Mouse (Mus musculus) G1E (cell line): ENCODE results near the gene Mpig6b. TPM values are rescaled to one million over a fixed set of nuclear protein-coding genes. Genes with fewer than 3 reads are reported as not detected.

Source experiments
- ATAC-seq: 2 replicates; pipeline ENCODE4 v1.8.0; 2016; ENCODE audit warnings: mild to moderate bottlenecking; ENCODE audit not compliant: insufficient number of reproducible peaks, poor library complexity, low FRiP score, severe bottlenecking; ENCODE audit errors: extremely low read depth
- DNase-seq: peaks from one replicate; pipeline ENCODE4 v3.0.0; 2012; ENCODE audit warnings: low spot score
- H3K27me3 ChIP-seq: 2 replicates; pipeline ENCODE4 v1.6.1; 2012; ENCODE audit warnings: mild to moderate bottlenecking, low read length, inconsistent platforms; ENCODE audit not compliant: insufficient read depth
- H3K36me3 ChIP-seq: replicated peaks from 2 replicates; pipeline ENCODE3; 2012; ENCODE audit warnings: mild to moderate bottlenecking, inconsistent platforms
- H3K4me1 ChIP-seq: 2 replicates; pipeline ENCODE4 v1.6.1; 2012; ENCODE audit warnings: low read depth, low read length, inconsistent platforms, mixed read lengths; ENCODE audit not compliant: insufficient read depth
- H3K4me3 ChIP-seq: 2 replicates; pipeline ENCODE4 v1.5.1; 2012; ENCODE audit warnings: low read depth, mild to moderate bottlenecking, inconsistent platforms, low read length, moderate library complexity, mixed read lengths
- H3K9me3 ChIP-seq: replicated peaks from 2 replicates; pipeline ENCODE4 v1.6.1; 2012; ENCODE audit warnings: inconsistent platforms
- CTCF ChIP-seq: IDR thresholded peaks from 2 replicates; pipeline ENCODE4 v1.5.1; 2012; ENCODE audit warnings: low read depth, low read length, inconsistent platforms, mixed read lengths
- GATA1 ChIP-seq: IDR thresholded peaks from 2 replicates; pipeline ENCODE4 v1.6.1; 2012; ENCODE audit warnings: borderline replicate concordance, low read length, inconsistent platforms, mixed read lengths
- GATA2 ChIP-seq: IDR thresholded peaks from 2 replicates; pipeline ENCODE4 v1.6.1; 2012; ENCODE audit warnings: low read depth, low read length, inconsistent platforms, borderline replicate concordance
- POLR2AphosphoS5 ChIP-seq: IDR thresholded peaks from 2 replicates; pipeline ENCODE4 v1.6.1; 2012; ENCODE audit warnings: low read depth, low read length, inconsistent platforms; ENCODE audit not compliant: insufficient replicate concordance
- TAL1 ChIP-seq: conservative IDR thresholded peaks from 2 replicates; pipeline ENCODE4 v1.6.1; 2012; ENCODE audit warnings: low read depth, low read length, inconsistent platforms, mixed read lengths
- polyA plus RNA-seq: library from polyadenylated mRNA; stranded (reverse); fragments of >175 nt; gene quantifications from 2 replicates; pipeline ENCODE4 v1.2.3, GENCODE M21; 2012
- total RNA-seq, 2 experiments: library from RNA; stranded (forward) in 1 of 2; stranded (reverse) in 1 of 2; fragments of 200-1000 nt in 1 of 2; fragments of >200 nt in 1 of 2; fragmentation: Nextera tagmentation in 1 of 2; gene quantifications; 2 replicates each; pipeline ENCODE4 v1.2.3; 2014 to 2017

Gene Mpig6b
- total and polyA plus RNA-seq, 3 experiments: not detected

DNA sequence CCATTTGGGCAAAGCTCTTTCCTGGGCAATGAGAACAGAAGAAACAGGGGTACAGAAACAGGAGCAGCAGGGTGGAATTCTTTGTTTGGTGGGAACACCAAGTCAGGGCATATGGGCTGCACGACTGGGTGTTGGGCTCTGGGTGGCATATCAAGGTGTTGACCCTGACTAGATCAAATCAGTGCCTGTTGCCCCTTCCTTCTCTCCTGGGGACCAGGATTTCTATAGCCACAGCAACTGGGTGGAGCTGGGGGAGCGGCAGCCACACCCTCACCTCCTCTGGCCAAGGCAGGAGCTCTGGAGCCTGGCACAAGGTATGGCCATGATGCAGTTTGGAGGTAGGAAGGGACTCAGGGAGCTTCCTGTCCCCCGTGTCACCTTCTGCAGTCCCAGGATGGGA, 47.8 kb downstream of the Mpig6b start:
- ATAC-seq (no peak), DNase-seq (no peak)
- Histone ChIP-seq H3K9me3 (no peaks in the 10 kb centered on the region), H3K4me1 (peaks cover 94% of the 10 kb centered on the region), H3K36me3 (peaks cover 70% of the 10 kb centered on the region), H3K27me3 (no peaks in the 10 kb centered on the region; the same call in 1 of the 2 replicates), H3K4me3 (no peak overlapping the region)
- TF ChIP-seq POLR2AphosphoS5 (no peak), GATA2 (no peak), GATA1 (no peak), TAL1 (no peak), CTCF (no peak)

DNA sequence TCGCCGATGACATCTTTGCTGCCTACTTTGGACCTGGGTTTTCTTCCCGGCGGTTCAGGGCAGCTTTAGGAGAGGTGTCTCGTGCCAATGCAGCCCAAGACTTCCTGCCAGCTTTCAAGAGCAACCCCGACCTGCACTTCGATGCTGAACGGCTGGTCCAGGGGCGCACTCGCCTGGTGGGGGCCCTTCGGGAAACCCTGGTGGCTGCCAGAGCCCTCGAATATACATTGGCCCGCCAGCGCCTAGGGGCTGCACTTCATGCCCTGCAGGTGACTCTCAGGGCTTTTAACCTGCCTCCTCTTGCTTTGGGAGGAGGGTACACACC, 48.3 kb downstream of the Mpig6b start:
- H3K4me1 ChIP-seq: peaks cover 94% of the 10 kb centered on the region
- H3K4me3 ChIP-seq: no peak overlapping the region
- ATAC-seq (no peak), DNase-seq (no peak)
- no peaks in the 10 kb centered on the region for H3K9me3 ChIP-seq
- H3K27me3 ChIP-seq: no peaks in the 10 kb centered on the region; the same call in 1 of the 2 replicates
- peaks cover 72% of the 10 kb centered on the region for H3K36me3 ChIP-seq
- no peak for TF ChIP-seq GATA1
- TF ChIP-seq POLR2AphosphoS5: 0 out of 2 replicates have a peak, but pooled peaks have one; percentile 1

DNA sequence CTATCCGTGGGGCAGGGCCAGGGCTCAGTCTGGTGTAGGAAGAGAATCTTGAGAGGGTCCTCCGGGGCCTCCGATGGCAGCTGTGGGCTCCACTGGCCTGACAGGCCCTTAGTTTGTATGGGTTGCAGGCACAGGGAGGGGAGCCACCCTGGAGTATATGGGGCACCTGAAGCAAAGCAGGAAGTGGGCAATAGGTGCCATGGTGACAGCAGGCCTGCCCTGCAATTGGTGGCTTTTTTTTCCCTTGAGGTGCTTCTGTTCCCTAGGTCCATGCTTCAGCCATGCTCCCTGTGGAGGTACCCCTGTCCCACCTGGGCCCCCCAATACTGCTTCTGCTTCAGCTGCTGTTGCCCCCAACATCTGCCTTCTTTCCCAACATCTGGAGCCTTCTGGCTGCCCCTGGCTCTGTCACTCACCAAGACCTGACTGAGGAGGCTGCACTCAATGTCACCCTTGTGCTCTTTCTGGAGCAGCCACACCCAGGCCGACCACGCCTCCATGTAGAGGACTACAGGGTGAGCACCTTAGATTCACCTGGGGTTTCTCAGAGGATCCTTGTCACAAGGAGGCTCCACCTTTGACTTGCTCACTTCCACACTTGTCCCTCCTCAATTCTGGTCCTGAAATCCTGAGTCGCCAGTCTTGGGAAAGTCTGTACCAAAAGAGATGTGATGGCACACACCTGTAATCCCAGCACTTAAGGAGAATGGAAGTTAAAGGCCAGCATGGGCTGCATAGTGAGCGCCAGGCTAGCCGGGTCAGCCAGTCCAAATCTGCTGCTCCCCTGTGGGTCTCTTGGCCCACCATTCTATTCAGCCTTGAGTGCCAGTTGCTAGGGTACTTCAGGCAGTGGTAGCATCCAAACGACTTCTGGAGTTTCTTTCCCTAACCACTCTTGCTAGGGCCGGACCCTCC, 48.9 kb downstream of the Mpig6b start:
- Histone ChIP-seq H3K36me3 (peaks cover 77% of the 10 kb centered on the region), H3K4me3 (peak overlapping the region; percentile 14; the same call in 1 of the 2 replicates), H3K9me3 (no peaks in the 10 kb centered on the region), H3K4me1 (peaks cover 94% of the 10 kb centered on the region), H3K27me3 (no peaks in the 10 kb centered on the region; the same call in 1 of the 2 replicates)
- no peak for ATAC-seq
- no peak for DNase-seq
- TF ChIP-seq GATA1 (no peak), POLR2AphosphoS5 (peak; percentile 20; the same call in 1 of the 2 replicates)

DNA sequence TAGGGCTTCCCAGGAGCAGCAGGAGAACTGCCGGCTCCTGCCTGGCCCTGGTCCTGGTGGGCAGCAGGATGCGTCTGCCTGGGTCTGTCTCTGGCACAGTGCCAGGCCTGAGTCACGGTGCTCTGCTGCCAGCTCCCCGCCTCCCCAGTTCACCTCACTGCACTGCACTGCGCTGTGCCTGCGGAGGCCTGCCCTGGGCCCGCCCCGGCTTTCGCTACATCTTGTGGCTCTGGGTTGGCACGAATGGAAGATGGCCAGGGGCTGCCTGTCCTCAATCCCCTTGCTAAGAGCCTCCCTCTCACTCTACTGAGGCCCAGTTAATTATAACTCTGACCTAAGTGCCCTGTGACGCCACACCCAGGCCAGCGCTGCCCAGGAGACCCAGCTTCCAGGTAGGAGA, 49.6 kb downstream of the Mpig6b start, which contains the start of gene Vwa7:
Gene Vwa7, plus strand, starts transcription at position 204 of the 400 bp plus-strand sequence.
- Histone ChIP-seq H3K27me3 (no peaks in the 10 kb centered on the region; the same call in 1 of the 2 replicates), H3K36me3 (peaks cover 84% of the 10 kb centered on the region), H3K4me3 (peak within 1 kb of the TSS; percentile 49; the same call in 1 of the 2 replicates), H3K4me1 (peaks cover 94% of the 10 kb centered on the region), H3K9me3 (no peaks in the 10 kb centered on the region)
- DNase-seq (peak; percentile 28), ATAC-seq (no peak)
- TF ChIP-seq TAL1: no peak
- no peak for TF ChIP-seq GATA2
- TF ChIP-seq POLR2AphosphoS5: no peak
- no peak for TF ChIP-seq CTCF
- TF ChIP-seq GATA1: no peak

DNA sequence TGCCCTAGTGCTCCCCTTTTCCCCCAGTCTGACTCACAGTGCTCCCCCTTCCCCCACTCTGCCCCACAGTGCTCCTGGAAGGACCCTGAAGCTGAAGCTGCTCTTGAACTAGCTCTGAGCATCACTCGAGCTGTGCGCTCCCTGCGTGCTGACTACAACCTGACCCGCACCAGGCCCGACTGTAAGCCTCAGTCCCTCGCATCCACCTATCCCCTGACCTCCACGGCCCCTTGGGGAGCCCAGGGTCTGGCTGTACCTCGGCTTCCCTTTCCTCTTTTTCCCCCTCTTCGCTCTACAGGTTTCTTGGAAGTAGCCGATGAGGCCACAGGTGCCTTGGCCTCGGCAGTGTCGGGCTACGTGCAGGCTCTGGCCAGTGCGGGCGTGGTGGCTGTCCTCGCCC, 50.7 kb downstream of the Mpig6b start:
- no peak for TF ChIP-seq TAL1
- no peak for TF ChIP-seq CTCF
- TF ChIP-seq GATA1: no peak
- no peak for TF ChIP-seq GATA2
- no peak for TF ChIP-seq POLR2AphosphoS5
- DNase-seq (no peak), ATAC-seq (no peak)
- H3K9me3 ChIP-seq: no peaks in the 10 kb centered on the region
- H3K36me3 ChIP-seq: peaks cover 94% of the 10 kb centered on the region
- H3K27me3 ChIP-seq: no peaks in the 10 kb centered on the region; the same call in 1 of the 2 replicates
- peaks cover 94% of the 10 kb centered on the region for H3K4me1 ChIP-seq
- peak overlapping the region; percentile 49; the same call in 1 of the 2 replicates for H3K4me3 ChIP-seq

DNA sequence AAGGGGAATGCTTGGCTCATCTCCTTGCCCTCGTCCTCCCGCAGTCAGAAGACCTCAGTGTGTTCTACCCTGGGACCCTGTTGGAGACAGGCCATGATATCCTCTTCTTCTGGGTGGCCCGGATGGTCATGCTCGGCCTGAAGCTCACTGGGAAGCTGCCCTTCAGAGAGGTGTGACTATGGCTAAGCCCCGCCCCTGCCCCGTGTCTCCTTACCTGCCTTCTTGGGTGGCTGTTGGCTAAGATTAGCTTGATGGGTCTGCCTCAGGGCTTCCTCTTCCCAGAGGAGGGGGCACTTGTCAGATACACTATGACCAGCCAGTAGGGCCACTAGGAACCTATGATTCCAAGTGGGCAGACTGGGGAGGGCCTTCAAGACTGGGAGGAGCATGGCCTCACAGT, 52.8 kb downstream of the Mpig6b start:
- Histone ChIP-seq H3K27me3 (no peaks in the 10 kb centered on the region; the same call in 1 of the 2 replicates), H3K36me3 (peaks cover 98% of the 10 kb centered on the region), H3K9me3 (no peaks in the 10 kb centered on the region), H3K4me3 (no peak overlapping the region), H3K4me1 (peaks cover 89% of the 10 kb centered on the region)
- DNase-seq (no peak), ATAC-seq (no peak)
- no peak for TF ChIP-seq POLR2AphosphoS5
- TF ChIP-seq TAL1: no peak
- no peak for TF ChIP-seq CTCF
- no peak for TF ChIP-seq GATA2

Other genes starting within 250 kb of the Mpig6b start
Only the 20 nearest of the 45 such genes appear.
- gene Hspa1l, start 93.5 kb downstream of the Mpig6b start, total RNA-seq (2014; fragmentation: Nextera tagmentation): not detected in 2 replicates
- 0.05 and 0.12 TPM in 2 replicates for gene Hspa1l, start 93.5 kb downstream of the Mpig6b start, total RNA-seq (2017)
- gene Hspa1l, start 93.5 kb downstream of the Mpig6b start, polyA plus RNA-seq: not detected in 2 replicates
- gene Lsm2, start 84.3 kb downstream of the Mpig6b start, total RNA-seq (2014; fragmentation: Nextera tagmentation): 195 and 218 TPM in 2 replicates
- gene Lsm2, start 84.3 kb downstream of the Mpig6b start, total RNA-seq (2017): 65.8 and 71.9 TPM in 2 replicates
- gene Lsm2, start 84.3 kb downstream of the Mpig6b start, polyA plus RNA-seq: 239 and 263 TPM in 2 replicates
- 262 and 289 TPM in 2 replicates for gene Vars, start 65.2 kb downstream of the Mpig6b start, total RNA-seq (2014; fragmentation: Nextera tagmentation)
- 99.3 and 130 TPM in 2 replicates for gene Vars, start 65.2 kb downstream of the Mpig6b start, total RNA-seq (2017)
- 1,339 and 1,437 TPM in 2 replicates for gene Vars, start 65.2 kb downstream of the Mpig6b start, polyA plus RNA-seq
- gene Vwa7, start 49.6 kb downstream of the Mpig6b start, total RNA-seq (2014; fragmentation: Nextera tagmentation): 0.53 and 0.60 TPM in 2 replicates
- 3.5 TPM in 2 replicates for gene Vwa7, start 49.6 kb downstream of the Mpig6b start, total RNA-seq (2017)
- 1.5 TPM in 2 replicates for gene Vwa7, start 49.6 kb downstream of the Mpig6b start, polyA plus RNA-seq
- 35.3 and 35.5 TPM in 2 replicates for gene Sapcd1, start 38.2 kb downstream of the Mpig6b start, total RNA-seq (2014; fragmentation: Nextera tagmentation)
- gene Sapcd1, start 38.2 kb downstream of the Mpig6b start, total RNA-seq (2017): 156 and 206 TPM in 2 replicates
- gene Sapcd1, start 38.2 kb downstream of the Mpig6b start, polyA plus RNA-seq: 90.0 and 101 TPM in 2 replicates
- 41.7 and 45.5 TPM in 2 replicates for gene Msh5, start 19.4 kb downstream of the Mpig6b start, total RNA-seq (2014; fragmentation: Nextera tagmentation)
- 11.8 and 12.4 TPM in 2 replicates for gene Msh5, start 19.4 kb downstream of the Mpig6b start, total RNA-seq (2017)
- 11.3 and 11.5 TPM in 2 replicates for gene Msh5, start 19.4 kb downstream of the Mpig6b start, polyA plus RNA-seq
- gene Clic1, start 16.2 kb downstream of the Mpig6b start, total RNA-seq (2014; fragmentation: Nextera tagmentation): 211 and 218 TPM in 2 replicates
- 562 and 724 TPM in 2 replicates for gene Clic1, start 16.2 kb downstream of the Mpig6b start, total RNA-seq (2017)
- 233 and 258 TPM in 2 replicates for gene Clic1, start 16.2 kb downstream of the Mpig6b start, polyA plus RNA-seq
- 52.4 and 70.3 TPM in 2 replicates for gene Ddah2, start 7.1 kb downstream of the Mpig6b start, total RNA-seq (2014; fragmentation: Nextera tagmentation)
- gene Ddah2, start 7.1 kb downstream of the Mpig6b start, total RNA-seq (2017): 179 and 180 TPM in 2 replicates
- 242 and 291 TPM in 2 replicates for gene Ddah2, start 7.1 kb downstream of the Mpig6b start, polyA plus RNA-seq
- not detected in 2 replicates for gene Ly6g6c, start 796 bp downstream of the Mpig6b start, total RNA-seq (2014; fragmentation: Nextera tagmentation)
- 0.16 TPM in 1 of 2 replicates, not detected in the other for gene Ly6g6c, start 796 bp downstream of the Mpig6b start, total RNA-seq (2017)
- not detected in 2 replicates for gene Ly6g6c, start 796 bp downstream of the Mpig6b start, polyA plus RNA-seq
- not detected in 2 replicates for gene Ly6g6e, start 10.7 kb upstream of the Mpig6b start, total RNA-seq (2014; fragmentation: Nextera tagmentation)
- gene Ly6g6e, start 10.7 kb upstream of the Mpig6b start, total RNA-seq (2017): not detected in 2 replicates
- gene Ly6g6e, start 10.7 kb upstream of the Mpig6b start, polyA plus RNA-seq: 0.36 TPM in 1 of 2 replicates, not detected in the other
- gene Ly6g6d, start 11.9 kb upstream of the Mpig6b start, total RNA-seq (2014; fragmentation: Nextera tagmentation): not detected in 2 replicates
- gene Ly6g6d, start 11.9 kb upstream of the Mpig6b start, total RNA-seq (2017): 0.58 TPM in 1 of 2 replicates, not detected in the other
- gene Ly6g6d, start 11.9 kb upstream of the Mpig6b start, polyA plus RNA-seq: 2.0 and 3.6 TPM in 2 replicates
- gene Ly6g6f, start 19.4 kb upstream of the Mpig6b start, total RNA-seq (2014; fragmentation: Nextera tagmentation): not detected in 2 replicates
- 0.23 and 0.27 TPM in 2 replicates for gene Ly6g6f, start 19.4 kb upstream of the Mpig6b start, total RNA-seq (2017)
- gene Ly6g6f, start 19.4 kb upstream of the Mpig6b start, polyA plus RNA-seq: 0.10 and 0.24 TPM in 2 replicates
- gene Abhd16a, start 23.1 kb upstream of the Mpig6b start, total RNA-seq (2014; fragmentation: Nextera tagmentation): 28.9 and 32.3 TPM in 2 replicates
- gene Abhd16a, start 23.1 kb upstream of the Mpig6b start, total RNA-seq (2017): 35.6 and 50.0 TPM in 2 replicates
- 80.6 and 97.0 TPM in 2 replicates for gene Abhd16a, start 23.1 kb upstream of the Mpig6b start, polyA plus RNA-seq
- gene Ly6g5c, start 42.1 kb upstream of the Mpig6b start, total RNA-seq (2014; fragmentation: Nextera tagmentation): not detected in 2 replicates
- gene Ly6g5c, start 42.1 kb upstream of the Mpig6b start, total RNA-seq (2017): not detected in 2 replicates
- not detected in 2 replicates for gene Ly6g5c, start 42.1 kb upstream of the Mpig6b start, polyA plus RNA-seq
- not detected in 2 replicates for gene Ly6g5b, start 49.2 kb upstream of the Mpig6b start, total RNA-seq (2014; fragmentation: Nextera tagmentation)
- gene Ly6g5b, start 49.2 kb upstream of the Mpig6b start, total RNA-seq (2017): 0.82 and 0.93 TPM in 2 replicates
- 0.10 and 0.12 TPM in 2 replicates for gene Ly6g5b, start 49.2 kb upstream of the Mpig6b start, polyA plus RNA-seq
- gene Gpank1, start 55.3 kb upstream of the Mpig6b start, total RNA-seq (2014; fragmentation: Nextera tagmentation): 38.0 and 45.9 TPM in 2 replicates
- 49.0 and 54.0 TPM in 2 replicates for gene Gpank1, start 55.3 kb upstream of the Mpig6b start, total RNA-seq (2017)
- 87.0 and 99.4 TPM in 2 replicates for gene Gpank1, start 55.3 kb upstream of the Mpig6b start, polyA plus RNA-seq
- 466 and 494 TPM in 2 replicates for gene Csnk2b, start 55.9 kb upstream of the Mpig6b start, total RNA-seq (2014; fragmentation: Nextera tagmentation)
- 431 and 460 TPM in 2 replicates for gene Csnk2b, start 55.9 kb upstream of the Mpig6b start, total RNA-seq (2017)
- 74.4 and 79.6 TPM in 2 replicates for gene Csnk2b, start 55.9 kb upstream of the Mpig6b start, polyA plus RNA-seq
- 5.9 and 9.3 TPM in 2 replicates for gene D17H6S53E, start 60.2 kb upstream of the Mpig6b start, total RNA-seq (2014; fragmentation: Nextera tagmentation)
- gene D17H6S53E, start 60.2 kb upstream of the Mpig6b start, total RNA-seq (2017): 22.1 and 24.1 TPM in 2 replicates
- gene D17H6S53E, start 60.2 kb upstream of the Mpig6b start, polyA plus RNA-seq: 12.5 and 12.8 TPM in 2 replicates
- gene Apom, start 65.9 kb upstream of the Mpig6b start, total RNA-seq (2014; fragmentation: Nextera tagmentation): not detected in 2 replicates
- gene Apom, start 65.9 kb upstream of the Mpig6b start, total RNA-seq (2017): 0.22 and 0.23 TPM in 2 replicates
- gene Apom, start 65.9 kb upstream of the Mpig6b start, polyA plus RNA-seq: 0.10 and 0.11 TPM in 2 replicates
- gene Bag6, start 69.0 kb upstream of the Mpig6b start, total RNA-seq (2014; fragmentation: Nextera tagmentation): 160 and 182 TPM in 2 replicates
- 60.7 and 69.5 TPM in 2 replicates for gene Bag6, start 69.0 kb upstream of the Mpig6b start, total RNA-seq (2017)
- gene Bag6, start 69.0 kb upstream of the Mpig6b start, polyA plus RNA-seq: 686 and 799 TPM in 2 replicates